Mouse (Mus musculus): ENCODE measurements around the gene Tuba1b. TPM values are rescaled to one million over a fixed set of nuclear protein-coding genes. Genes with fewer than 3 reads are reported as not detected.

Tuba1b gene
- polyA plus RNA-seq, 1 experiment from 2014 or later: 1,223 TPM

DNA sequence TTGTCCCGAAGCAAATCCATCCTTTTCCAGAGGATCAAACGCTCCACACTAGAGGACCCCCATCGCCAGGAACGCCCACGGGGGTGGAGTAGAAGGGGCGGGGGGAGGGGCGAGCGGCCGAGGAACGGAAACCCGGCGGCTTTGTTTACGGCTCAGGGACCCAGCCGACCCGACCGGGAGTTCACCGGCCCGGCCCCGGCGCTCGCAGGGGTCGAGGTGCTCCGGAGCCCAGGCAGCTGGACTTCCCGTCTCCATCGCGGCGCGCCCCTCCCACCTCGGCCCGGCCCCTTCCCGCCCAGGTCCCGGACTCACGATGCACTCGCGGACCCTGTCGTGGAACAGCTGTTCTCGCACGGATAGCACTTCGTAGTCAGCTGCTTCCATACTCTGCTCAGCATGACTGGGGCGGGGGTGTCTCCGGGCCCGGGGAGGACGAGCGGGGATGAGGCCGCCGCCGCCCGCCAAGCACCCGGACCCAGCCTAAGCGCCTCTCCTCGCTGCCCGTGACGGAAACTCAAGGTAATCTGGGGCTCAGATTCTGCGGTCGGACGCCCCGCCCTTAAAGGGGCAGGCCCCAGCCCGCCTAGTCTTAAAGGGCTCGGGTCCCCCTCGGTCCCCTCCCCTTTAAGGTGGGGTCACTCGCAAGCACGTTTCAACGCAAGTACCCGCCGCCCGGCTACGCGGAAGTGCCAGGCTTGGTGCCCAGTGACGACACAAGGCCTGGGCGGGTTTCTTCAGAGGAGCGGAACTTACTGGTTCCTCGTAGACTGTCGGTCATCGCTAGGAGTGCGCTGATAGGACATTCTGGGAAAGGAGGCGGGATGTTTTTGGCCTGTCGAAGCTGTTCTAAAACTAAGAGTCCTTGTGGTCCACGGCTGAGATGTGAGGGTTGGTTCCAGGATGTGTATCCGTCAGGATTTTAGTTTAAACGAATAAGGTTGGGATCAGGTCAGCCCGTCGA, 16.5 kb downstream of the Tuba1b start, which contains the start of gene Lmbr1l:
Gene Lmbr1l, minus strand, starts transcription at position 694 of the 961 bp plus-strand sequence.
- H3K9ac ChIP-seq: peak within 1 kb of the TSS; percentile 90
- peaks cover 19% of the 10 kb centered on the region for H3K36me3 ChIP-seq (replicated peaks; ENCODE audit: control insufficient read depth, insufficient read depth)
- peak; percentile 99 for ATAC-seq (ENCODE audit: low FRiP score)
- DNase-seq (ENCODE audit: low spot score): peak; percentile 99
- no peaks in the 10 kb centered on the region for H3K9me3 ChIP-seq (ENCODE audit: control insufficient read depth, low read length)
- peak within 1 kb of the TSS; percentile 92 for H3K4me3 ChIP-seq (replicated peaks; ENCODE audit: low read length)
- peak within 1 kb of the TSS; percentile 97 for H3K27ac ChIP-seq
- peaks cover 27% of the 10 kb centered on the region for H3K4me1 ChIP-seq (replicated peaks; ENCODE audit: control insufficient read depth, insufficient read depth, low read length)
- H3K4me2 ChIP-seq (replicated peaks): peak within 1 kb of the TSS; percentile 76
- WGBS: under 1% methylated on average over 82 of the region's 82 CpGs
- H3K27me3 ChIP-seq (ENCODE audit: control insufficient read depth, insufficient read depth, low read length): no peaks in the 10 kb centered on the region

DNA sequence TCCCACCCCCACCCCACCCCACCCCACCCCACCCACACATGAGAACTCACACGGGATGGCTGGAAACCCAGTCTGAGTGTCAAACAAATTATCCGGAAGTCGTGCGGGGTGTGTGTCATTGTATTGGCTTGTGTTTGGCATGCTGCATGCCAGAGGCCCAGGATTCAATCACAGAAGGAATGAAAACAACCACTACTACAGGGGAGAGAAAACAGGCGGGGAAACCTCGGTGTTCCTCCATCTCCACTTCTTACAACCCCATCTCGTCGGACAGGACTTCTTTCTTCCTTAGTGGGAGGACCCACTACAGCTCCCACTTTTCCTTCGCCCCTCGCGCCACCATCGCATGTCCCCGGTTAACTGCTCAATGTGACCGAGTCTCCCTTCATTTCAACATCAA, 17.3 kb downstream of the Tuba1b start:
- DNase-seq (ENCODE audit: low spot score) (no peak), ATAC-seq (ENCODE audit: low FRiP score) (no peak)

DNA sequence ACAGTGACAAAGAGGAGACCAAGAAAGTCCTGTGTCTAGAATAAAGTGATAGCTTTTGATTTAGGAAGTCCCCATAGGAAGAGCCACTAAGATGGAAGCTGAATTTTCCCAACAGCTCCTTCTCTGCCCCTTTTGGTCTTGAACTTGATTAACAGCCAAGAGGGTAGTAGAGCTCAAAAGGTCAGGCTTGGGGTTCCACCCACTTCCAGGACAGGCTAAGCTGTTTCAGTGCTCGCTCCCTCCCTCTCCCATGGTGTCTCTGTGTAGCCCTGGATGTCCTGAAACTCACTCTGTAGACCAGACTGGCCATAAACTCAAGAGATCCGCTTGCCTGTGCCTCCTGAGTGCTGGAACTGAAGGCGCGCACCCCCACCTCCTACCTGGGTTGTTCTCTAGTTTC, 18.3 kb downstream of the Tuba1b start:
- peaks cover 37% of the 10 kb centered on the region for H3K36me3 ChIP-seq (replicated peaks; ENCODE audit: control insufficient read depth, insufficient read depth)
- H3K4me2 ChIP-seq (replicated peaks): peak overlapping the region; percentile 76
- DNase-seq (ENCODE audit: low spot score): no peak
- H3K4me3 ChIP-seq (replicated peaks; ENCODE audit: low read length): peak overlapping the region; percentile 92
- ATAC-seq (ENCODE audit: low FRiP score): no peak
- no peaks in the 10 kb centered on the region for H3K27me3 ChIP-seq (ENCODE audit: control insufficient read depth, insufficient read depth, low read length)
- H3K27ac ChIP-seq: no peak overlapping the region
- H3K4me1 ChIP-seq (replicated peaks; ENCODE audit: control insufficient read depth, insufficient read depth, low read length): peaks cover 27% of the 10 kb centered on the region
- WGBS: 93% methylated on average over 4 of the region's 4 CpGs
- H3K9me3 ChIP-seq (ENCODE audit: control insufficient read depth, low read length): no peaks in the 10 kb centered on the region
- H3K9ac ChIP-seq: peak overlapping the region; percentile 90

More for the DNA sequence above, 17.3 kb downstream of the Tuba1b start:
- Histone ChIP-seq H3K4me1 (replicated peaks; ENCODE audit: control insufficient read depth, insufficient read depth, low read length) (peaks cover 27% of the 10 kb centered on the region), H3K9ac (peak overlapping the region; percentile 90), H3K4me3 (replicated peaks; ENCODE audit: low read length) (peak overlapping the region; percentile 92), H3K4me2 (replicated peaks) (peak overlapping the region; percentile 76), H3K9me3 (ENCODE audit: control insufficient read depth, low read length) (no peaks in the 10 kb centered on the region), H3K27me3 (ENCODE audit: control insufficient read depth, insufficient read depth, low read length) (no peaks in the 10 kb centered on the region), H3K27ac (peak overlapping the region; percentile 97), H3K36me3 (replicated peaks; ENCODE audit: control insufficient read depth, insufficient read depth) (peaks cover 26% of the 10 kb centered on the region)
- 1% methylated on average over 14 of the region's 14 CpGs for WGBS

DNA sequence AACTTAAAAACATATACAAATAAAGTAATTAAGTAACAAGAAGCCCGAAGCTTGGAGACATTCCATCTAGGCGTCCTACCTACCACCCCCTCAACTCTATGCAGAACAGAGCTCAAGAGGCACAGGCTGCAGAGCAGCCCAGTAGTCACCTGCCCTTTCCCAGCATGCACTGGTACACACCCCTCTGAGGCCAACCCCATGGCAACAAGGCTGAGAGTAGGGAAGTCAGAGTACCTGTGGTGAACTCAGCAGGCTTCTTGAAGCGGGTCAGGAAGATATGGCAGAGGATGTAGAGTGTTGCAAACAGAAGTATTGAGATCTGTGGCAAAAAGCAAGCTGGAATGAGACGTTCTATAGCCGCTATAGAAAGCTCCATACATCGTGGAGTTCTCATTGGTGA, 19.5 kb downstream of the Tuba1b start:
- DNase-seq (ENCODE audit: low spot score): no peak
- Histone ChIP-seq H3K4me3 (replicated peaks; ENCODE audit: low read length) (no peak overlapping the region), H3K9ac (no peak overlapping the region), H3K36me3 (replicated peaks; ENCODE audit: control insufficient read depth, insufficient read depth) (peaks cover 48% of the 10 kb centered on the region), H3K9me3 (ENCODE audit: control insufficient read depth, low read length) (no peaks in the 10 kb centered on the region), H3K4me1 (replicated peaks; ENCODE audit: control insufficient read depth, insufficient read depth, low read length) (peaks cover 27% of the 10 kb centered on the region), H3K27ac (no peak overlapping the region), H3K27me3 (ENCODE audit: control insufficient read depth, insufficient read depth, low read length) (no peaks in the 10 kb centered on the region), H3K4me2 (replicated peaks) (no peak overlapping the region)
- whole genome bisulfite sequencing: 94% methylated on average over 6 of the region's 6 CpGs
- no peak for ATAC-seq (ENCODE audit: low FRiP score)

DNA sequence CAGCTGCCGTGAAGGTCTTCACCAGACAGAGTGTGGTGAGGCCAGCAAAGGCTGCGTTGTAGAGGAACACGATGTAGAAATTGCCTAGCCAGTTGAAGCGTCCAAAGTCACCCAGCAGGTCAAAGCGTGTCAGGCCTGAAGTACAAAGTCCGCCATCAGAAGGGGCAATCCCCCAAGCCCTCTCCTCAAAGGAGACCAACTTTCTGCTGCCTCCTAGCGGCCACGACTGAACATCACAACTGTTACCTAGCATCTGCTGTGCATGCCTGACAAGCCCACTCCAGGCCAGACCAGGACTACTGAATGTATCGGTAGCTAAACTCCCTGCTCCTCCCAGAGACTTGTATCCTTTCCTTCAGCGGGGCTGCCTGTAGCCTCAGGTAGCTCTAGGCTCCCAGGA, 29.7 kb downstream of the Tuba1b start:
- H3K27me3 ChIP-seq (ENCODE audit: control insufficient read depth, insufficient read depth, low read length): peaks cover 9% of the 10 kb centered on the region
- WGBS: 28% methylated on average over 10 of the region's 10 CpGs
- DNase-seq (ENCODE audit: low spot score): peak; percentile 73
- peaks cover 65% of the 10 kb centered on the region for H3K36me3 ChIP-seq (replicated peaks; ENCODE audit: control insufficient read depth, insufficient read depth)
- no peak overlapping the region for H3K4me3 ChIP-seq (replicated peaks; ENCODE audit: low read length)
- no peak overlapping the region for H3K27ac ChIP-seq
- no peak for ATAC-seq (ENCODE audit: low FRiP score)
- H3K9ac ChIP-seq: no peak overlapping the region
- no peaks in the 10 kb centered on the region for H3K9me3 ChIP-seq (ENCODE audit: control insufficient read depth, low read length)
- H3K4me2 ChIP-seq (replicated peaks): no peak overlapping the region
- no peaks in the 10 kb centered on the region for H3K4me1 ChIP-seq (replicated peaks; ENCODE audit: control insufficient read depth, insufficient read depth, low read length)

DNA sequence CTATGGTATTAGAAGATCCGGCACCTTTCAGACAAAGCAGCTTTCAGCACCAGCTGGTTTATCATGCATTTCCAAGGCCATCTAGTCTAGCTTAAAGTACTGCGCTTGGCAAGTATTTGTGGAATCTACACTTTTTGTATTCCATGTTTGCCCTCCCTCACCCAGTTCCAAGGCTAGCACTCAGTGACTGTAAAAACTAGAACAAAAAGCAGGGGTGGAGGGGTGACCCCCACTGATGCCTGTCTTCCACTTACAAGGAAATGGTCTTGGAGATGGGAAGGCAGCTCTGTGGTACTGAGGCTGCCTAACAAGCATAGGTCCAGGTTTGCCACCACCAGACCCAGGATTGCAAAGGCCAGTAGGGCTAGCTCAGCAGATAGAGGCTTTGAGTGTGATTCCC, 31.8 kb downstream of the Tuba1b start:
- Histone ChIP-seq H3K36me3 (replicated peaks; ENCODE audit: control insufficient read depth, insufficient read depth) (peaks cover 44% of the 10 kb centered on the region), H3K4me1 (replicated peaks; ENCODE audit: control insufficient read depth, insufficient read depth, low read length) (peaks cover 5% of the 10 kb centered on the region; the same call in 1 of the 2 replicates)
- 90% methylated on average over 2 of the region's 2 CpGs for WGBS

DNA sequence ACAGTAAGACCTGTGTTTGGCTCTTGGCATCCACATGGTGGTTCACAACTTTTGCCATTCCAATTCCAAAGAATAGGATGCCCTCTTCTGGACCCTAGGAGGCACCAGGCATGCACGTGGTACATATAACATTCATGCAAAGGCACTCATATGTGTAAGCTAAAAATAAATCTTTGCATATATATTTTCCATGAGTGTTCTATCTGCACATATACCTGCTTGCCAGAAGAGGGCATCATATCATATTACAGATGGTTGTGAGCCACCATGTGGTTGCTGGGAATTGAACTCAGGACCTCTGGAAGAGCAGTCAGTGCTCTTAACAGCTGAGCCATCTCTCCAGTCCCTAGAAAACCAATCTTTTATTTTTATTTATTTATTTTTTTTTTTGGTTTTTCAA, 32.8 kb downstream of the Tuba1b start:
- H3K4me2 ChIP-seq (replicated peaks): no peak overlapping the region
- ATAC-seq (ENCODE audit: low FRiP score): no peak
- peaks cover 34% of the 10 kb centered on the region for H3K36me3 ChIP-seq (replicated peaks; ENCODE audit: control insufficient read depth, insufficient read depth)
- H3K4me1 ChIP-seq (replicated peaks; ENCODE audit: control insufficient read depth, insufficient read depth, low read length): peaks cover 5% of the 10 kb centered on the region; the same call in 1 of the 2 replicates
- no peak for DNase-seq (ENCODE audit: low spot score)
- peaks cover 40% of the 10 kb centered on the region for H3K27me3 ChIP-seq (ENCODE audit: control insufficient read depth, insufficient read depth, low read length)
- 65% methylated on average over 1 of the region's 1 CpGs for WGBS
- no peaks in the 10 kb centered on the region for H3K9me3 ChIP-seq (ENCODE audit: control insufficient read depth, low read length)
- H3K4me3 ChIP-seq (replicated peaks; ENCODE audit: low read length): no peak overlapping the region
- no peak overlapping the region for H3K27ac ChIP-seq
- no peak overlapping the region for H3K9ac ChIP-seq

More for the DNA sequence above, 31.8 kb downstream of the Tuba1b start:
- H3K27ac ChIP-seq: no peak overlapping the region
- DNase-seq (ENCODE audit: low spot score) (no peak), ATAC-seq (ENCODE audit: low FRiP score) (no peak)
- peaks cover 30% of the 10 kb centered on the region for H3K27me3 ChIP-seq (ENCODE audit: control insufficient read depth, insufficient read depth, low read length)
- H3K4me3 ChIP-seq (replicated peaks; ENCODE audit: low read length): no peak overlapping the region
- H3K4me2 ChIP-seq (replicated peaks): no peak overlapping the region
- H3K9me3 ChIP-seq (ENCODE audit: control insufficient read depth, low read length): no peaks in the 10 kb centered on the region
- no peak overlapping the region for H3K9ac ChIP-seq

DNA sequence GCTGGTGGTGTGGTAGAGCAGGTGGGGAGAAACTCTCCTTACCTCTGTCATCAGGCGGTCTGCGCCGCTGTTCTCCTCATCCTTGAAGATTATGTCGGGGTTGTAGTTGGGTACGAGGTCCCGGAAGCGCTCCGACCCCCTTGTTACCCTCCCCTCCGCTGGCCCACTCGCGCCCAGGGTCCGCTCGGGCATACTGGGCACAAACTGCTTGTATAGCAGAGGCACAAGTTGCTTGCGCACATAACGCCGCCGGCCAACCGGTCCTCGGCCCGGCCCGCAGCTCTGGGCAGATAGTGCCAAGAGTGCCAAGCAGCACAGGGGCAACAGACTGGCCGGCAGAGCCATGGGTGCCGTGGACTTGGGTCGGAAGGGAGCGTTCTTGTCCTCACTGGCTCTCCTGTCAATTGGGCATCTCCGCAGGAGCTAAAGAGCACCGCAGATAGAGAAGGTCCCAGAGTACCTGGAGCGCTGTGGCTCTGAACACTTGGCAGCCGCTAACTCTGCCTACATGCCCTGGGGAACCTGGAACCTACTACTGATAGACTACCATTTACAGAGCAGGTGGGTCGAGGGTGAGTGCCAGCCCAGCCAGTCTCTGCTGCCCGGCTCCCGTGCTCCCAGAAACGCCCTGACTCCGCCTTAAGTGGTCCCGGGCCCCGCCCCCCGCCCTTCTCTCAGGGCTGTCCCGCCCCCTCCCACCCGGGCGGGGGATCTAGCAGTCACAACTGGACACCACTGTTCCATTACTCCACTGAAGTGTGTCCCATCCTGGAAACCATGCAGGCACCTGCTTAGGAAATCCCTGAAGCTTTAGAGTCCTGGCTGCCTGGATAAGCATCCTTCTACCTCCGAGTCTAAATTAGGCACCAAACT, 36.2 kb downstream of the Tuba1b start, which contains the start of gene Dhh:
Gene Dhh, minus strand, starts transcription at position 613 of the 873 bp plus-strand sequence.
- WGBS: 1% methylated on average over 41 of the region's 41 CpGs
- H3K27me3 ChIP-seq (ENCODE audit: control insufficient read depth, insufficient read depth, low read length): peaks cover 74% of the 10 kb centered on the region
- peak within 1 kb of the TSS; percentile 12; the same call in 1 of the 2 replicates for H3K4me3 ChIP-seq (replicated peaks; ENCODE audit: low read length)
- no peaks in the 10 kb centered on the region for H3K9me3 ChIP-seq (ENCODE audit: control insufficient read depth, low read length)
- peak within 1 kb of the TSS; percentile 25; the same call in 1 of the 2 replicates for H3K9ac ChIP-seq
- H3K4me1 ChIP-seq (replicated peaks; ENCODE audit: control insufficient read depth, insufficient read depth, low read length): peaks cover 30% of the 10 kb centered on the region
- DNase-seq (ENCODE audit: low spot score) (no peak), ATAC-seq (ENCODE audit: low FRiP score) (no peak)
- H3K4me2 ChIP-seq (replicated peaks): peak within 1 kb of the TSS; percentile 36
- peaks cover 3% of the 10 kb centered on the region; the same call in 1 of the 2 replicates for H3K36me3 ChIP-seq (replicated peaks; ENCODE audit: control insufficient read depth, insufficient read depth)
- H3K27ac ChIP-seq: no peak within 1 kb of the TSS
